Mouse (Mus musculus): ENCODE measurements around the gene Tnnc1. TPM values are rescaled to one million over a fixed set of nuclear protein-coding genes. Genes with fewer than 3 reads are reported as not detected.

Tnnc1 gene
- polyA plus RNA-seq (2012; ENCODE audit: low replicate concordance), result 0.18 TPM in 1 of 2 replicates, not detected in the other

DNA sequence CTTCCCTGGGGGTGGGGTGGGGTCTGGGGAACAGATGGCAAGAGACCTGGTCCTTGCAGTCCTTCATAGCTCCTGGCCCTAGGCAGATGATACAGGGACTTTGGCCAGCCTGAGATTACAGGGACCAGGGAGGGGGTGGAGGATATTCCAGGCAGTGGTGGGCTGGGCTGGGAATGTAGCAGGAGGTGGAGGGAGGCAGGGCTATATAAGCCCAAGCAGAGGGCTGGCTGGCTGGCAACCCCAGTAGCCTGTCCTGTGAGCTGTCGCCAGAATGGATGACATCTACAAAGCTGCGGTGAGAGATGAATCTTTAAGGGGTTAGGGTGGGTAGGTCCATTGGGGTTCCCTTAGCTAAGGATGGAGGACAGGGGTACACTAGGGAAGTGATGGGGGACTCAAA lies at the start of gene Tnnc1:
Gene Tnnc1, plus strand, starts transcription at position 229 of the 400 bp plus-strand sequence.

DNA sequence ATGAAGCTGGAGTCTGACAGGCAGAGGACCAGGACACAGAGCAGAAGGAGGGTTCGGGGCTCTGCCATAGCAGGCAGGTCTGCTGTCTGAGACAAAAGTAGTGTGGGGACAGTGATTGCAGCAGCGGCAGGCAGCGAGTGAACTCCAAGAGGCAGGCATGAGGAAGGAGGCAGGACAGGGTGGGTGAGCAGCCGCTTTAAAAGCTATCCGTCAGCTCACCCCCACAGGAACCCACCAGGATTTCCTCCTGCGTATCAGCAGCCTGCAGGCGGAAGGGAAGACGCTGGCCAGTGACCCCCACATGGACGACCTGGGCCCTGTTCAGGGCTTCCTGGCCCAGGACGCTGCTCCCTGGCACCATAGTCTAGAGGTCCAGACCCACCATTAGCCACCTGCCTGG lies 39.7 kb upstream of the Tnnc1 start, which contains the start of gene Stab1:
Gene Stab1, minus strand, starts transcription at position 217 of the 400 bp plus-strand sequence.

DNA sequence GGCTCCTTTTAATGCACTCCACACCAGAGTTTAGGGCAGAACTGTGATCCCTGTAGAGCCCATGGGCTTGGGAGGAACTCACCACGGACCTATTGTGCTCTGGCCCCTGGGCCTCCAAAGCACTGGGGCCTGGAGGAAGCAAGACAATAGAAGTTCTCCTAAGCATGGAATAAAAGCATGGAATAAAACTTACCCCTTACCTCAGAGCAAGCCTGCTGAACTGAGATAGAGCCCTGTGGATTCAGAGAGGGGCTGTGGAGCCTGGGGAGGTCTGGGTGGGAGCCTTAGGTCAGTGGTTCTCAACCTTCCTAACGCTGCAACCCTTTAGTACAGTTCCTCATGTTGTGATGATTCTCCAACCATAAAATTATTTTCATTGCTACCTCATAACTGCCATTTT lies 8.7 kb downstream of the Tnnc1 start, which contains the start of gene Nisch:
Gene Nisch, minus strand, starts transcription at position 101 of the 400 bp plus-strand sequence.

DNA sequence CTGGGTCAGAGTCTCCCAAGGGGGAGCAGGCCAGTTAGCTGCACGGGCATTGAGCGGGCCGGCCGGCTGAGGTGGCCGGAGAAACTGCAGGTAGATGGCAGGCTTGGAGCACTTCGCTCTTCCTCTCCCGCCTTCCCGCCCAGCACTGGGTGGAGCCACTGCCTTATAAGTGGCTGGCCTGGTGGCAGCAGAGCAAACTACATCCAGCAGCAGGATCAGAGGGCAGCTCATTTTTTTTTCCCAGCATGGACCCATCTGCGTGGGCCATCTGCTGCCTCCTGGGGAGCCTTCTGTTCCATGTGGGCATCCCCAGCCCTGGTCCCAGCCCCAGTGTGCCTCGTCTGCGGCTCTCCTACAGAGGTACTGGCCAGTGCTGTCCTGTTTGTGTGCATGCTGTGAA lies 9.6 kb downstream of the Tnnc1 start, which contains the start of gene Sema3g:
Gene Sema3g, plus strand, starts transcription at position 195 of the 400 bp plus-strand sequence.

DNA sequence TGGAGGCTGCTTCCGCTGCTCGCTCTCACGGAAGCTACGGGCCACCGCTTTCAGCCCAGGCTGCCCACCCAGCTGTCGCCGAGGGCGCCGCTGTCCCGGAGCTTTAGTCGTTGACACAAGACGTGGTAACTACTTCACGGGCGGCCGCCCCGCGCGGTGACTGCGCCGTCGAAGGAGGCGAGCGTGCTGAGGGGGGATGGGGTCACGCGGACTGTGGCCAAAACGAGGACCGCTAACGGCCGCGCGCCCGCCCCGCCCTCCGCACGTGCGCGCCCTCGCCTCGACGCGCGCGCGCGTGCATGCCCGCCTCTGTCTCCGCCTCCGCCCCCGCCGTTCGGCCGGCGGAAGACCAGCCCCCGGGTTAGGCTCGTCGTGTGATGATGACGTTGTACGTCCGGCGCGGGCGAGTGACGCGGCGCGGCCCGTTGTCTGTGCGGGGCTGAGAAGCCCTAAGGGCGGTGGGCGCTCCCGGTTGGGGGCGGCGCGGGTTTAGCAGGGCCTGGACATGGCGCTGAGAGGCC lies 43.0 kb downstream of the Tnnc1 start, which contains the start of the genes Phf7 and Bap1:
Gene Phf7, minus strand, starts transcription at position 234 of the 521 bp plus-strand sequence.
Gene Bap1, plus strand, starts transcription at position 367 of the 521 bp plus-strand sequence.

Other genes starting within 250 kb of the Tnnc1 start
- 4.2 and 10.3 TPM in 2 replicates for gene Glt8d1, start 206.9 kb upstream of the Tnnc1 start, polyA plus RNA-seq (2012; ENCODE audit: low replicate concordance)
- gene Spcs1, start 206.6 kb upstream of the Tnnc1 start, polyA plus RNA-seq (2012; ENCODE audit: low replicate concordance), result 19.4 and 26.5 TPM in 2 replicates
- gene Pbrm1, start 189.2 kb upstream of the Tnnc1 start, polyA plus RNA-seq (2012; ENCODE audit: low replicate concordance), result 11.4 and 16.3 TPM in 2 replicates
- gene Gnl3, start 189.2 kb upstream of the Tnnc1 start, polyA plus RNA-seq (2012; ENCODE audit: low replicate concordance), result 3.6 and 13.9 TPM in 2 replicates
- gene Smim4, start 79.4 kb upstream of the Tnnc1 start, polyA plus RNA-seq (2012; ENCODE audit: low replicate concordance), result 30.1 and 46.4 TPM in 2 replicates
- 3.8 and 17.4 TPM in 2 replicates for gene Nt5dc2, start 77.3 kb upstream of the Tnnc1 start, polyA plus RNA-seq (2012; ENCODE audit: low replicate concordance)
- gene Stab1, start 39.7 kb upstream of the Tnnc1 start, polyA plus RNA-seq (2012; ENCODE audit: low replicate concordance), result 1.2 and 2.7 TPM in 2 replicates
- 207 and 272 TPM in 2 replicates for gene Nisch, start 8.6 kb downstream of the Tnnc1 start, polyA plus RNA-seq (2012; ENCODE audit: low replicate concordance)
- gene Sema3g, start 9.5 kb downstream of the Tnnc1 start, polyA plus RNA-seq (2012; ENCODE audit: low replicate concordance), result 0.05 and 0.17 TPM in 2 replicates
- gene Phf7, start 43.0 kb downstream of the Tnnc1 start, polyA plus RNA-seq (2012; ENCODE audit: low replicate concordance), result 5.3 and 6.3 TPM in 2 replicates
- 42.4 and 44.6 TPM in 2 replicates for gene Bap1, start 43.1 kb downstream of the Tnnc1 start, polyA plus RNA-seq (2012; ENCODE audit: low replicate concordance)
- gene Dnah1, start 115.6 kb downstream of the Tnnc1 start, polyA plus RNA-seq (2012; ENCODE audit: low replicate concordance), result 0.04 and 0.12 TPM in 2 replicates
- 7.9 and 10.4 TPM in 2 replicates for gene Capn7, start 128.3 kb downstream of the Tnnc1 start, polyA plus RNA-seq (2012; ENCODE audit: low replicate concordance)
- gene Sh3bp5, start 227.8 kb downstream of the Tnnc1 start, polyA plus RNA-seq (2012; ENCODE audit: low replicate concordance), result 114 and 163 TPM in 2 replicates